Mouse (Mus musculus) forebrain, embryonic 16.5 days (tissue): ENCODE results near the gene Runx1. TPM values are rescaled to one million over a fixed set of nuclear protein-coding genes. Genes with fewer than 3 reads are reported as not detected.

Experiments used
- ATAC-seq: fragments of 200-750 bp; cut with Nextera tagmentation; 2 replicates; pipeline ENCODE4 v1.8.0; 2017; ENCODE audit warnings: mild to moderate bottlenecking, moderate library complexity
- H3K27ac ChIP-seq: fragments of 300-500 bp; sonication (generic); 2 replicates; pipeline ENCODE4 v1.5.1; 2014; ENCODE audit warnings: low read length, control low read depth
- H3K27me3 ChIP-seq: fragments of 300-500 bp; sonication (generic); replicated peaks from 2 replicates; pipeline ENCODE4 v1.6.1; 2014; ENCODE audit warnings: low read length; ENCODE audit not compliant: control insufficient read depth, insufficient read depth
- H3K36me3 ChIP-seq: fragments of 300-500 bp; sonication (generic); 2 replicates; pipeline ENCODE4 v1.6.1; 2014; ENCODE audit not compliant: control insufficient read depth, insufficient read depth
- H3K4me1 ChIP-seq: fragments of 300-500 bp; sonication (generic); replicated peaks from 2 replicates; pipeline ENCODE4 v1.6.1; 2014; ENCODE audit warnings: low read length; ENCODE audit not compliant: control insufficient read depth, insufficient read depth
- H3K4me2 ChIP-seq: fragments of 300-500 bp; sonication (generic); 2 replicates; pipeline ENCODE4 v1.6.1; 2014; ENCODE audit warnings: mild to moderate bottlenecking, low read length, control low read depth
- H3K4me3 ChIP-seq: fragments of 300-500 bp; sonication (generic); replicated peaks from 2 replicates; pipeline ENCODE4 v1.5.1; 2014; ENCODE audit warnings: mild to moderate bottlenecking, low read length, control low read depth
- H3K9ac ChIP-seq: fragments of 300-500 bp; sonication (generic); replicated peaks from 2 replicates; pipeline ENCODE4 v1.6.1; 2014; ENCODE audit warnings: low read depth, low read length, control low read depth
- H3K9me3 ChIP-seq: fragments of 300-500 bp; sonication (generic); 2 replicates; pipeline ENCODE4 v1.6.1; 2016; ENCODE audit warnings: low read length; ENCODE audit not compliant: control insufficient read depth
- WGBS: fragments of 180-500 bp; shearing (Covaris S2); extraction: QIAGEN DNeasy Blood & Tissue Kit; methylation state at CpG from one replicate; pipeline ENCODE4 v1.1.7; 2014; 5-methylcytosine and 5-hydroxymethylcytosine counted together
- polyA plus RNA-seq: library from polyadenylated mRNA; unstranded; fragments of >200 nt; fragmentation: Nextera tagmentation; extraction: Ambion mirVana; gene quantifications from 2 replicates; pipeline ENCODE4 v1.2.1, GENCODE M21; 2015

Gene Runx1
- polyA plus RNA-seq, 1 experiment from 2014 or later: 0.48 TPM

GRCm38 (mm10) chr16:92807772-92808171, 18.2 kb downstream of the Runx1 start:
- no peaks in the 10 kb centered on the region for H3K4me1 ChIP-seq
- no peak overlapping the region for H3K9ac ChIP-seq
- H3K4me2 ChIP-seq: no peak overlapping the region
- H3K27ac ChIP-seq: no peak overlapping the region
- no peaks in the 10 kb centered on the region for H3K36me3 ChIP-seq
- H3K4me3 ChIP-seq: no peak overlapping the region
- no peaks in the 10 kb centered on the region for H3K9me3 ChIP-seq
- 89% methylated on average over 8 of the region's 8 CpGs for WGBS
- ATAC-seq: no peak
- H3K27me3 ChIP-seq: no peaks in the 10 kb centered on the region

DNA sequence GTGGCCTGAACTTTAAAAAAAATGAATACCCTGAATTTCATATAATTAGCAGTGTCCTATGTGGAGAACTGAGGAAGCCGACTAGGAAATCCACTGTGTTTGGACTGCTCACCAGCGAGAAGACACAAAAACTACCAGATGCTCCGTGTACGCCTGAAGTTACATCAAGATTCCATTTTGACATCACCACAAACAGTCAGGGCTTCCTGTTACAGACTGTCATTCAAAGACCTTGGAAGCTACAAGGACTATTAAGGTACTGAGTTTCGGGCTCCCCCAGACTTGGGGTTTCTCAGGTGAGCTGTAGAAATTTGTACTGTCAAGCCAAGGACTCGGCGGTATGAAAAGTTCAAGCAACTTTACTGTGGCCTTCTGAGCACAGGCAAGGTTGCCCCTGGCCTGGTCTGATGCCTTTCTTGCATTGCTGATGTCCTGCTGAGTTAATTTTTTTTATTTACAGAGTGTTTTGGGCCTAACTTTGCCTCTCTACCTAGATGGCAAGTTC, 22.8 kb downstream of the Runx1 start:
- H3K27ac ChIP-seq: no peak overlapping the region
- no peak overlapping the region for H3K4me2 ChIP-seq
- no peak overlapping the region for H3K4me3 ChIP-seq
- H3K9me3 ChIP-seq: no peaks in the 10 kb centered on the region
- H3K4me1 ChIP-seq: no peaks in the 10 kb centered on the region
- H3K27me3 ChIP-seq: no peaks in the 10 kb centered on the region
- no peaks in the 10 kb centered on the region for H3K36me3 ChIP-seq
- no peak overlapping the region for H3K9ac ChIP-seq
- WGBS: 90% methylated on average over 7 of the region's 7 CpGs
- ATAC-seq: no peak

GRCm38 (mm10) chr16:92801567-92801966, 24.4 kb downstream of the Runx1 start:
- Histone ChIP-seq H3K36me3 (no peaks in the 10 kb centered on the region), H3K27ac (no peak overlapping the region), H3K4me2 (no peak overlapping the region), H3K9ac (no peak overlapping the region), H3K4me3 (no peak overlapping the region), H3K27me3 (no peaks in the 10 kb centered on the region), H3K4me1 (no peaks in the 10 kb centered on the region), H3K9me3 (no peaks in the 10 kb centered on the region)
- ATAC-seq: no peak
- 78% methylated on average over 12 of the region's 12 CpGs for WGBS

DNA sequence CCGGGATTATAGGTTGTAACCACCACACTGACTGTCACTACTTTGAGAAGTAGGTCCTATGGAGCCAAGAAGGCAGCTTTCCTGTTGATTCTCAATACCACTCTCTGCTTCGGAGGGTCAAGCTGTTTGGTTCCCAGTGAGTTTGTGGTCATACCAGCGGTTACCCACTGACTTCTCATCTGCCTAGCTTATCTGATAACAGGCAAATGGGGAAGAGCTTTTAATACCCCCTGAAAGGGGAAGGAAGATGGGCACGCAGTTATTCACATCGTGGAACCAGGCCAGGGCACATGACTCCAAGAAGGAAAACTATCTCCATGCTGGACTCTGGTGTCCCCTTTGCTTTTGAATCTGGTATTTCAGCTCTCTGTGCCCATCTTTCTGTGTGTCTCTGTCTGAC, 25.1 kb downstream of the Runx1 start:
- Histone ChIP-seq H3K9ac (no peak overlapping the region), H3K4me1 (no peaks in the 10 kb centered on the region), H3K36me3 (no peaks in the 10 kb centered on the region), H3K4me2 (no peak overlapping the region), H3K27me3 (no peaks in the 10 kb centered on the region), H3K9me3 (no peaks in the 10 kb centered on the region), H3K27ac (no peak overlapping the region), H3K4me3 (no peak overlapping the region)
- WGBS: 93% methylated on average over 5 of the region's 5 CpGs
- ATAC-seq: no peak

GRCm38 (mm10) chr16:92799940-92800339, 26.0 kb downstream of the Runx1 start:
- no peaks in the 10 kb centered on the region for H3K9me3 ChIP-seq
- H3K4me3 ChIP-seq: no peak overlapping the region
- H3K4me1 ChIP-seq: no peaks in the 10 kb centered on the region
- 90% methylated on average over 7 of the region's 7 CpGs for WGBS
- H3K9ac ChIP-seq: no peak overlapping the region
- no peak overlapping the region for H3K4me2 ChIP-seq
- no peaks in the 10 kb centered on the region for H3K27me3 ChIP-seq
- no peak for ATAC-seq
- H3K36me3 ChIP-seq: no peaks in the 10 kb centered on the region
- no peak overlapping the region for H3K27ac ChIP-seq

DNA sequence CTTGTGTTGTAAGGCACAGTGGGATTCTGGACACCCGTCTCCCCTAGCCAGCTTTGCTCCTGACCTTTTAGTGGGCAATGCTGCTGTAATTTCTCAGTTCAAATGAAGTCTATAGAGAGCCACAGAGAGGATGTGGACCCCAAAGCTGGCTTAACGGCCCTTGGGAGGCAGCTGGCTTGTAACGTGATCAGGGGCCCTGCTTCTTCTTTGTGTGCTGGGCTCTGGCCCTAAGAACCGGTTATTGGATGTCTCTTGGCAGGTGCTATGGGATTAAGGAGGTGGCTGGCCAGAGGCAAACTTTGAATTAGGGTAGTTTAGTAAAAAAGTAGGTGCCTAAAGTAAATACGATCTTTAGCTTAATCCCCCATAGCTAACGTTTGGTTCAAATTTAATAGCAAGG, 31.8 kb downstream of the Runx1 start:
- no peak for ATAC-seq
- H3K4me3 ChIP-seq: no peak overlapping the region
- no peaks in the 10 kb centered on the region for H3K36me3 ChIP-seq
- no peaks in the 10 kb centered on the region for H3K4me1 ChIP-seq
- H3K9ac ChIP-seq: no peak overlapping the region
- H3K4me2 ChIP-seq: no peak overlapping the region
- H3K27ac ChIP-seq: no peak overlapping the region
- H3K9me3 ChIP-seq: no peaks in the 10 kb centered on the region
- WGBS: 22% methylated on average over 6 of the region's 6 CpGs
- no peaks in the 10 kb centered on the region for H3K27me3 ChIP-seq

DNA sequence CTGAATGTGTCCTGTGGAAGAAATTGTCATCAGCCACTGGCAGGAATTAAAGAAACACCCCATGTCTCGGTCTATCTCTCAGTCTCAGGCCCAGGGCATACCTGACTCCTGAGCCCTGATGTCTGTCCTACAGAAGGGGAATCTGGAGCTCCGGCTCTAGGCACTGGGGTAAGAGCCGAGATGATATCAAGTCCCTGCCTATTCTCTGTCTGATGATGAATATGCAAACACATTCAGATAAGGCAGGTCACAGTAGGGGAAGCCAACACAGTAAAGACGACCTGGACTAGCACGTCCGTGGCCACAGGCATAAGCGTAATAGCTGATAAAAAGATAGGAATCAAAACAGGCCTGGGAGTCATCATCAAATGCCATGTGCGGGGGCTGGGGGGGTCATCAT, 32.2 kb downstream of the Runx1 start:
- H3K4me1 ChIP-seq: no peaks in the 10 kb centered on the region
- H3K9me3 ChIP-seq: no peaks in the 10 kb centered on the region
- H3K4me3 ChIP-seq: no peak overlapping the region
- 68% methylated on average over 8 of the region's 8 CpGs for WGBS
- H3K4me2 ChIP-seq: no peak overlapping the region
- no peak overlapping the region for H3K27ac ChIP-seq
- ATAC-seq: no peak
- H3K9ac ChIP-seq: no peak overlapping the region
- H3K36me3 ChIP-seq: no peaks in the 10 kb centered on the region
- no peaks in the 10 kb centered on the region for H3K27me3 ChIP-seq

DNA sequence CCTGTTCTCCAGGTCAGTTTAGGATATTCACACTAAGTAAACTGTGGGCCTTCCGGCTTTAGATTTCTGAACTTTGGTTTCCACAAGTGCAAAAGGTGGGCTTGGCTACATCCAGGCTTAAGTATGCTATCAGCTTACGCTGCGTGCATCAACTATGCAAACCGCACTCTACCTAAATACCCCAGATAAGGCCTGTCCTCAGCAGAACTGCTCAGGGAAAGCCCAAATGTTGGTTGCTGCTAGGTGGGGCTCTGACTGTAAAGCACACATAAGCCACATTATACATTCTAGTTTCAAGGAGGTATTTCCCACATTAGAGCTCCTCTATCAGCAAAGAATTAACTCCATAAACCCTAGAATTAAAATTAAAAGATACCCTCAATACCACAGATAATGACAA, 33.0 kb downstream of the Runx1 start:
- Histone ChIP-seq H3K27ac (no peak overlapping the region), H3K27me3 (no peaks in the 10 kb centered on the region), H3K9ac (no peak overlapping the region), H3K4me2 (no peak overlapping the region), H3K4me1 (no peaks in the 10 kb centered on the region), H3K9me3 (no peaks in the 10 kb centered on the region), H3K4me3 (no peak overlapping the region), H3K36me3 (no peaks in the 10 kb centered on the region)
- WGBS: 98% methylated on average over 4 of the region's 4 CpGs
- no peak for ATAC-seq

- Histone ChIP-seq H3K9ac (no peak overlapping the region), H3K27ac (no peak overlapping the region), H3K36me3 (no peaks in the 10 kb centered on the region), H3K9me3 (no peaks in the 10 kb centered on the region), H3K27me3 (no peaks in the 10 kb centered on the region), H3K4me1 (no peaks in the 10 kb centered on the region), H3K4me2 (no peak overlapping the region), H3K4me3 (no peak overlapping the region)
- WGBS: 76% methylated on average over 6 of the region's 6 CpGs
- no peak for ATAC-seq
These were observed 35.3 kb downstream of the Runx1 start for GRCm38 (mm10) chr16:92790601-92791000.

- Histone ChIP-seq H3K4me3 (no peak overlapping the region), H3K27me3 (no peaks in the 10 kb centered on the region), H3K9ac (no peak overlapping the region), H3K4me1 (no peaks in the 10 kb centered on the region), H3K9me3 (no peaks in the 10 kb centered on the region), H3K4me2 (no peak overlapping the region), H3K27ac (no peak overlapping the region), H3K36me3 (no peaks in the 10 kb centered on the region)
- WGBS: 97% methylated on average over 4 of the region's 4 CpGs
- no peak for ATAC-seq
These were observed 36.1 kb downstream of the Runx1 start for GRCm38 (mm10) chr16:92789840-92790239.
